Mouse (Mus musculus) urinary bladder, postnatal 4 days (tissue): Measurements from ENCODE around the gene Psma1.
A peak's percentile ranks its signal among the peaks of the same experiment; 100 is the strongest.

Experiments used
- DNase-seq, 2 experiments: peaks; one replicate each; pipeline ENCODE4 v3.0.0; 2021 to 2022; ENCODE audit warnings: low spot score in 2 of 2

Gene Psma1

DNA sequence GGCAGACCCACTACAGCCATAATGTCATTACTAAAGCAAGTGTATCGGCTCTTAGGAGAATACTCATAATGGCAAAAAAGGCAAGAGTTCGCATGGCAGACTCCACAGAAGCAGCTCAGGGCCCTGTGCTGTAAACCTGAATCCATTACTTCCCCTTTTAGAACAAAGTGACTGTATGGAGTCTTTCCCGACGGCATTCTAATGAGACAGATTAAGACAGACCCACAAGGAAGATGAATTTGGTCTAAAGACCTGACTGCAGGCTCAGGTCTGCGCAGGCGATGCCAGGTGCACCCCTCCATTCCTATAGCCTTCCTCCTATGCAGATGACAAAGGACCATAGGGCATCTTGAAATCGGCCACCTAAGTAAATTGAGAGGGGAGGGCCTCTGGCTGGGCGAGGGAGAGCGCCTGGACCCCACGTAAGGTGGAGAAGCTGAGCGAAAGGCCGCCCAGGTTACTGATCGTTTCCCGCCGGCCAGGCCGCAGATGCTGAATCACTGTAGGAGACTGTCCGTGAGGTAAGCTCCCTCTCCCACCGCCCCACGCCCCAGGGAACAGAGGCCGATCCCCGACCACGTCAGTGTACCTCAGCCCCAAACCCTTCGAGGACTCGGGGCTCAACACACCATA lies 430 bp downstream of the Psma1 start:
- no peak for DNase-seq

DNA sequence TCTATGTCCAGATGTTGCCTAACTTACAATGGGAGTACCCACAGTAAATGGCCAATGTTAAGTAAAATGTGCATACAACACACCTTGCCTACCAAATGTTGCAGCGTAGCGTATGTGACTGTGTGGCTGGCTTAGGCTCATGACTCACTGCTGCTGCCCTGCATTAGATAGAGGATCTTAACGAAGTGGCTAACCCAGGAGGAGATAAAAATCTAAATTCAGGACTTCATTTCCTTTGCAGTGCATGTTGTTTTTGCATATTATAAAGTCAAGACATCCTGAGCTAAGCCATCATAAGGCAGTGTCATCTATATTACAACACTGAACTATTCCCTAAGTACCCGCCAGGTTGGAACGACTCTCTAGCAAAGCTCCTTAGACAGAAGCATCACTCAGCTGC lies 7.5 kb downstream of the Psma1 start:
- no peak for DNase-seq

DNA sequence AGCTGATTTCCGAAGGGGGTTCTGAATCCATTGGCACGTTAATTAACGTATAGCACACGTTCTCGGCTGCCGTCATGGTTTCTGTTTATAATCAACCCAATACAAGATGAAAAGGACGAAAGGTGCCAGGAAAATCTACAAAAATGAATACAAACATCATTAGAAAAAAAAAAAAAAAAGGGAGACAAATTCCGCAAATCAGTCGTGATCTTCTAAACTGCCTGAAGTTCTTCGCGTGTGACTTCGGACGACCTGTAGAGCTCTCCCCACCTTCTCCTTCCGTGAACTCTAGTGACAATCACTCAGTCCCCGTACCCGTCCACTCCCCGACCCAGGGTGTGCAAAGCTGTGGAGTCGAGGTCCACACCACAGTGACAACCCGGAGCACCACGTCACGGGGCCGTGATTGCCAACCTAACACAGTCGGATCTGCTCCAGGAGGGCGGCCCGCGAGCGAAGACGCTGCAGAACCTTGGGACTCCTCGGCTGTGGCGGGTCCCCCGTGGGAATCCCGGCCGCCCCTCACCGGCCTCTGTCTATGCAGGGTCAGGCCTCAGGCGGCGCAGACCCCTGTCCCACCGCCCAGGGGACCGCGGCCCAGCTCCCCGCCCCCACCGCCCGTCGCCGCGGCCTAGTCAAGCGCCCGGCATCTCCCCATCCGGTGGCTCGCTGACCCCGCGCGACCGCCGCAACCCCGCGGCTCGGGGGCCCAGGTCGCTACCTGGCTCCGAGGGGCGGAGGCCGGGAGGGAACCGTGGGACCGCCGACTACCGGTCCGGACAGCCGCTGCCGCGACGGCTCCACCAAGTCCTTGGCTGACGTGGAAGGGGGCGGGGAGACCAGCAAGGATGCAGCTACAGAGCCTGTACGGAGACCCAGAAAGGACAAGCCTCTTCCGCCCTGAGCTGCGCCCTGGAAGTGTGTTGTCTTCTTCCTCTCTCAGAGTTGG lies 21.8 kb downstream of the Psma1 start, which contains the start of gene Copb1:
TSS of gene Copb1 (minus strand) at position 827 of the 949 bp plus-strand sequence.
- peak; percentile 86 to 92 for DNase-seq

DNA sequence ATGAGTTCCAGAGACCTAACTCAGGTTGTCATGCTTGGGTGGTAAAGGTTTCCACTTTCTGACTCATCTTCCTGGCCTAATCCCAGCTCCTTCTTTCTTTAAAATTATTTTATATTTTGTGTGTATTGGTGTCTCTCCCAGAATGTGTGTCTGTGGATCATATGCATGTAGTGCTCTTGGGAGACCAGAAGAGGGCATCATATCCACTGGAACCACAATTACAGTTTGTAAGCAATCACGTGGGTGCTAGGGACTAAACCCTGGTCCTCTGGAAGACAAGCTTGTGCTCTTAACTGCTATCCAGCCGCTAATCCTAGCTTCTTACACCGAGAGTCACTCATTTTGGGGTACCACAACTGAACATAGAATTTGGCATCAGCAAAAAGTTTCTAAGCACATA lies 24.2 kb downstream of the Psma1 start:
- no peak for DNase-seq

DNA sequence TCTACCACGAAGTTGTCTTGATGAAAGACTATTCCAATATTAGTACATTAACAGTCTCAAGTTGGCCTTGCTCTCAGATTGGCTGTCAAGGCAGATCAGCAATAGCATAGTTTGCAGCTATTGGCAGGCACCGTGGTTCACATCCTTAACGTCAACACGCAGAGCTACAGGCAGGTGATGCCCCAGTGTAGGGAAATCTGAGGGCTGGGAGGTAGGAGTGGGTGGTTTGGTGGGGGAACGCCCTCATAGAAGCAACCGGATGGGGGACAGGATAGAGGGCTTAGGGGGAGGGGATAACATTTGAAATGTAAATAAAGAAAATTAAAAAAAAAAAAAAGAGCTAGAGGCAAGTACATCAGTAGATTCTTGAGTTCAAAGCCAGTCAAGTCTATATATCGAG lies 41.9 kb downstream of the Psma1 start:
- DNase-seq = no peak

DNA sequence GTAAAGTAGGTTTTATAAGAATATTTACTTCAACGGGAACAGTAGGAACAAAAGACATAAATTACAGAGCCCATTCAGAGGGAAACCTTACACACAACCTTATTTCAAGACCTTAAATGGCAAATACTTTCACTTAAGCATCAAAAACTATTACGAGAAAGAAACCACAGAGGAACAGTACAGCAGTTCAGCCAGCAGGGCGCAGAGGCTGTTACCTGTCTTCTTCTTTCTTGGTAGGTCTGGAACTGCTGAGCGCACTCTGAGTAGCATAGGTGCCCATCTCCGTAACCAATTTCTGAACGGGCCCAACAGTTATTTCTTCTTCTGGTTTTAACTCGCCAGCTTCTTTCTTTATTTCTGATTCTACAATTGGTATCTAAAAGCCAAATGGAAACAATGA lies 42.9 kb downstream of the Psma1 start:
- no peak for DNase-seq

DNA sequence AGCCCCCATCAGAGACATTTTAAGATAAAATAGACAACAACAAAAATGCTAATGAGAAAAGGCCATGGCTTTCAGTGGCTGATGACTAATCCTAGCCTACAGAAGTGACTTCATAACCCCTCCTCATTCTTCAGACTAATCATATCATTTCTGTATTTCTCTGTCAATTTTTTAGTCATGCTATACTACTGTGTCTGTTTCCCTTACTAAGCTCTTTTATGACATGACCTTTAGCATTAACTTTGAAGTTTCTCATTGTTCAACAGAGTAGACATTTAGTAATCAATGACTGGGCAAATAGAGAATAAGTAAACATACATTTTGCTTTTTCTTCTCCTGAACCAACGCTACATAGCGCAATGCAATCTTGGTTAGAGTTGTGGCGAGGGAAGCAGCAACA lies 44.1 kb downstream of the Psma1 start:
- DNase-seq = no peak

DNA sequence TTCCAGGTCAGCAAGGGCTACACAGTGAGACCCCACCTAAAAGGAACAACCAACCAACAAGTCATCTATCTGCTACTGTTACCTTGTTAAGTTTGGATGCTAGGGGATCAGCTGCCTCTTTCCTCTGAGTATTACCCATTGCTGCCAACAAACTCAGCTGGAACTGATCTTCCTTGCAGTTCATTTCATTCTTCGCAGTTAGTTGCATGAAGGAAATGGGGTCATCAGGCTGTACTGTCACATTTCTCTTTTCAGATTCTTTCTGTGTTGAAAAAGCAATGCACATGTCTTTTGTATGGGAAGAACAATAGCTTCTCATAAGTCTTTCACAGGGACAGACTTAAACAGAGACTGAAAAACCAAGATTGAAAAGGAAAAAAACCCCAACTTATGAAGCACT lies 49.4 kb downstream of the Psma1 start:
- DNase-seq = no peak

DNA sequence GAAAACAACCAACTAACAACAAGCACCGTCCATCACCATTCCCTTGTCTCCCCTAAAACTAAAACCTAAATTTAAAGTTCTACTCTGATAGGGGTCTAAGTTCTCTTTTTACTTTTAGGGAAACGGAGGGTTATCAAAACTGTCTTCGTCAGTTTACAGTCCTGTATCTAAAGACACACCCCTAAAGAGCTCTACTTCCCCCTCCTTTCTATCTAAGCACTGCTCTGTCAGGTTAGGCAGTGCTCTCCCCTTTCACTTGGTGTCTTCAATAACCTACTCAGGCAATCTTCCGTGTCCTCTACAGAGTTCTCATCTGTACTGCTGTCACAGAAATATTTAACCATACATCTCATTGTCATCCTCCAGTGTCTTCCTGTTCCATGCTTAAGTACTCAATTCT lies 55.5 kb downstream of the Psma1 start:
- DNase-seq = no peak

DNA sequence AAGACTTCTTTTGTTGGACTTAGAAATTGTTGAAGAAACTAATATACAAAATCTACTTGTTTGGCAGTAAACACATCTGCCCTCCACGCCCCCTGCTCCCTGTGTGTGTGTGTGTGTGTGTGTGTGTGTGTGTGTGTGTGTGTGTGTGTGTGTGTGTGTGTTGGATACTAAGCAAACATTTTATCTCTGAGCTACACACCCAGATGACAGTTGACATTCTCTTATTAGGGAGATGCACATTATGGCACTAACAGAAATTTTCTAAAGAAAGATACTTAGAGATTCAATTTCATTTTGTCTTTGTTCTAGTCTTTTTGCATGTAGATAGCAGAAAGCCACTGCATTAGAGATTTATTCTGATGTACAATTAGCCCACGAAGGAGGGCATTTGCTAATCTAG lies 59.0 kb downstream of the Psma1 start:
- no peak for DNase-seq
